Comparison of ENCODE assay signal across 27 mouse cellular contexts in genomic region chr16:81309215-81309614, GRCm38 (mm10).
"Had no signal": no experiment of that assay in that cellular context is flagged by ENCODE, and none has a peak within 500 bp of the region (broad histone marks: within the 10 kb centered on the region; RNA-seq: fewer than 3 reads in every experiment).

No protein-coding gene starts in this region.

- H3K36me3 ChIP-seq: embryonic facial prominence, embryonic 10.5 days; embryonic facial prominence, embryonic 12.5 days; embryonic facial prominence, embryonic 13.5 days; embryonic facial prominence, embryonic 15.5 days; forebrain, embryonic 10.5 days; forebrain, embryonic 12.5 days; forebrain, embryonic 15.5 days had no signal

- H3K27ac ChIP-seq: embryonic facial prominence, embryonic 10.5 days; embryonic facial prominence, embryonic 12.5 days; embryonic facial prominence, embryonic 13.5 days; embryonic facial prominence, embryonic 15.5 days; forebrain, embryonic 10.5 days; forebrain, embryonic 12.5 days; forebrain, embryonic 13.5 days; forebrain, embryonic 15.5 days; gastrocnemius, adult 2 months; heart, adult 2 months had no signal

- ATAC-seq: forebrain, embryonic 13.5 days; forebrain, embryonic 14.5 days; forebrain, embryonic 15.5 days; forebrain, embryonic 16.5 days; forebrain, postnatal 0 days had no signal

- DNase-seq: cerebellum, adult 8-10 months; cerebellum, adult 9-10 months; cerebellum, adult 9-11 months; cerebellum, postnatal 10 days; cerebellum, postnatal 25 days; cerebellum, postnatal 36 days; embryo, embryonic 11 days; forebrain, postnatal 0 days; gastrocnemius, adult 2 months; gastrocnemius, postnatal 10 days; gastrocnemius, postnatal 14 days; gastrocnemius, postnatal 25 days; gastrocnemius, postnatal 36 days; heart, adult 11 months; heart, adult 18-20 months; heart, adult 2 months had no signal

- H3K27me3 ChIP-seq: embryonic facial prominence, embryonic 12.5 days; embryonic facial prominence, embryonic 13.5 days; embryonic facial prominence, embryonic 15.5 days; forebrain, embryonic 12.5 days; forebrain, embryonic 13.5 days; forebrain, embryonic 15.5 days had no signal

- H3K4me1 ChIP-seq: embryonic facial prominence, embryonic 10.5 days; embryonic facial prominence, embryonic 12.5 days; embryonic facial prominence, embryonic 13.5 days; embryonic facial prominence, embryonic 15.5 days; forebrain, embryonic 10.5 days; forebrain, embryonic 12.5 days; forebrain, embryonic 13.5 days; forebrain, embryonic 15.5 days had no signal

- H3K4me2 ChIP-seq: embryonic facial prominence, embryonic 12.5 days; embryonic facial prominence, embryonic 13.5 days; embryonic facial prominence, embryonic 15.5 days; forebrain, embryonic 12.5 days; forebrain, embryonic 13.5 days; forebrain, embryonic 15.5 days had no signal

- H3K9me3 ChIP-seq: embryonic facial prominence, embryonic 10.5 days; embryonic facial prominence, embryonic 12.5 days; embryonic facial prominence, embryonic 13.5 days; embryonic facial prominence, embryonic 15.5 days; forebrain, embryonic 10.5 days; forebrain, embryonic 12.5 days; forebrain, embryonic 13.5 days; forebrain, embryonic 15.5 days had no signal

- H3K9ac ChIP-seq: embryonic facial prominence, embryonic 12.5 days; embryonic facial prominence, embryonic 13.5 days; embryonic facial prominence, embryonic 15.5 days; forebrain, embryonic 12.5 days; forebrain, embryonic 13.5 days; forebrain, embryonic 15.5 days; forebrain, postnatal 0 days had no signal

- H3K4me3 ChIP-seq: embryonic facial prominence, embryonic 10.5 days; embryonic facial prominence, embryonic 12.5 days; embryonic facial prominence, embryonic 13.5 days; embryonic facial prominence, embryonic 15.5 days; erythroblast, embryonic 14.5 days; forebrain, embryonic 10.5 days; forebrain, embryonic 12.5 days; forebrain, embryonic 13.5 days; forebrain, embryonic 15.5 days; gastrocnemius, adult 2 months; heart, adult 2 months had no signal
